In genomic region chr10:85929208-85929591, GRCm38 (mm10) we compare ENCODE assay signal across 9 mouse cellular contexts. TPM values are rescaled to one million over a fixed set of nuclear protein-coding genes. Genes with fewer than 3 reads are reported as not detected.
DNase-seq lines count a peak whose midpoint lies in the region; ATAC-seq and TF ChIP-seq lines count a peak whose summit lies in the region.
"Had no signal": no experiment of that assay in that cellular context is flagged by ENCODE, and none has a peak within 500 bp of the region (broad histone marks: within the 10 kb centered on the region; RNA-seq: fewer than 3 reads in every experiment).

No protein-coding gene starts in this region.

- no peak overlapping the region for H3K27ac ChIP-seq in cerebellum, adult 2 months (ENCODE audit: insufficient read depth, low read length)
- H3K27ac ChIP-seq in lung, embryonic 15.5 days = no peak overlapping the region
- H3K27ac ChIP-seq in lung, postnatal 0 days (ENCODE audit: low read length) = no peak overlapping the region
- no peak overlapping the region for H3K27ac ChIP-seq in intestine, embryonic 15.5 days

- H3K27me3 ChIP-seq in cerebellum, adult 2 months (ENCODE audit: control insufficient read depth, insufficient read depth, low read length) = no peaks in the 10 kb centered on the region
- H3K27me3 ChIP-seq in lung, embryonic 15.5 days = peaks cover 19% of the 10 kb centered on the region
- H3K27me3 ChIP-seq in lung, postnatal 0 days (replicated peaks; ENCODE audit: insufficient read depth, low read length) = peaks cover 5% of the 10 kb centered on the region; the same call in 1 of the 2 replicates
- peaks cover 13% of the 10 kb centered on the region for H3K27me3 ChIP-seq in intestine, embryonic 15.5 days (replicated peaks)

- peak overlapping the region; percentile 96 for H3K4me2 ChIP-seq in lung, embryonic 15.5 days
- H3K4me2 ChIP-seq in lung, postnatal 0 days (replicated peaks; ENCODE audit: low read depth, low read length) = no peak overlapping the region
- H3K4me2 ChIP-seq in intestine, embryonic 15.5 days (replicated peaks) = peak overlapping the region; percentile 95

- 30% methylated on average over 11 of the region's 11 CpGs for WGBS in cerebellum, adult 2 months
- WGBS in lung, embryonic 15.5 days = 39% methylated on average over 11 of the region's 11 CpGs
- WGBS in lung, postnatal 0 days = 40% methylated on average over 11 of the region's 11 CpGs
- WGBS in intestine, embryonic 15.5 days = 44% methylated on average over 11 of the region's 11 CpGs

- no peaks in the 10 kb centered on the region for H3K36me3 ChIP-seq in lung, embryonic 15.5 days
- no peaks in the 10 kb centered on the region for H3K36me3 ChIP-seq in lung, postnatal 0 days (ENCODE audit: insufficient read depth, low read length)
- no peaks in the 10 kb centered on the region for H3K36me3 ChIP-seq in intestine, embryonic 15.5 days

- TF ChIP-seq POLR2A in cerebellum, adult 2 months (IDR thresholded peaks at IDR 0.05; ENCODE audit: borderline replicate concordance, insufficient read depth, low read length) = no peak

- H3K9me3 ChIP-seq in lung, embryonic 15.5 days = no peaks in the 10 kb centered on the region
- no peaks in the 10 kb centered on the region for H3K9me3 ChIP-seq in lung, postnatal 0 days (ENCODE audit: low read length)
- H3K9me3 ChIP-seq in intestine, embryonic 15.5 days = no peaks in the 10 kb centered on the region

- peak overlapping the region; percentile 67 for H3K4me3 ChIP-seq in cerebellum, adult 2 months (replicated peaks; ENCODE audit: insufficient read depth, low read depth, low read length)
- peak overlapping the region; percentile 54 for H3K4me3 ChIP-seq in lung, embryonic 15.5 days
- no peak overlapping the region for H3K4me3 ChIP-seq in lung, postnatal 0 days (ENCODE audit: low read depth, low read length)
- H3K4me3 ChIP-seq in intestine, embryonic 15.5 days (replicated peaks) = no peak overlapping the region

- peaks cover 9% of the 10 kb centered on the region; the same call in 1 of the 2 replicates for H3K4me1 ChIP-seq in cerebellum, adult 2 months (ENCODE audit: control insufficient read depth, insufficient read depth, low read length)
- H3K4me1 ChIP-seq in lung, embryonic 15.5 days = peaks cover 20% of the 10 kb centered on the region; the same call in 1 of the 2 replicates
- H3K4me1 ChIP-seq in lung, postnatal 0 days (ENCODE audit: insufficient read depth, low read depth, low read length) = no peaks in the 10 kb centered on the region; the same call in 1 of the 2 replicates
- H3K4me1 ChIP-seq in intestine, embryonic 15.5 days (replicated peaks) = peaks cover 11% of the 10 kb centered on the region; the same call in 1 of the 2 replicates

- DNase-seq in cerebellum, adult 2 months = peak; percentile 16 to 33
- no peak for DNase-seq in lung, postnatal 0 days (ENCODE audit: low spot score)
- DNase-seq in retina, adult 2 months (ENCODE audit: low read depth, low spot score) = peak; percentile 4
- no peak for DNase-seq in urinary bladder, adult 18-20 months (ENCODE audit: low spot score in 2 of 2)

- no peak overlapping the region for H3K9ac ChIP-seq in lung, embryonic 15.5 days
- H3K9ac ChIP-seq in lung, postnatal 0 days (replicated peaks; ENCODE audit: low read depth) = no peak overlapping the region
- no peak overlapping the region for H3K9ac ChIP-seq in intestine, embryonic 15.5 days

- ATAC-seq in cerebellum, adult (ENCODE audit: insufficient number of reproducible peaks, low FRiP score, low TSS enrichment) = no peak
- no peak for ATAC-seq in lung, embryonic 15.5 days (ENCODE audit: borderline replicate concordance, extremely low read depth, low FRiP score, low TSS enrichment)
- ATAC-seq in lung, postnatal 0 days = no peak
- no peak for ATAC-seq in intestine, embryonic 15.5 days
- ATAC-seq in granulocyte monocyte progenitor cell, adult 5-6 weeks (replicated peaks; ENCODE audit: poor library complexity, severe bottlenecking) = no peak

- no peak for TF ChIP-seq EP300 in lung, postnatal 0 days (IDR thresholded peaks at IDR 0.05)

- no peak for TF ChIP-seq CTCF in cerebellum, adult 2 months (IDR thresholded peaks at IDR 0.05; ENCODE audit: borderline replicate concordance, insufficient read depth, low read depth, low read length)
- no peak for TF ChIP-seq CTCF in lung, postnatal 0 days (IDR thresholded peaks at IDR 0.05)

RNA-seq across cellular contexts. Expression of gene Ascl4, which starts 1.7 kb away (rescaled TPM):
- 0.52 and 0.68 TPM in 2 replicates for polyA plus RNA-seq in cerebellum, adult 2 months (2012; rRNA removed)
- polyA plus RNA-seq in lung, embryonic 15.5 days (2015; fragmentation: Nextera tagmentation; extraction: Ambion mirVana) = 0.19 and 0.33 TPM in 2 replicates
- polyA plus RNA-seq in lung, postnatal 0 days (2015; fragmentation: Nextera tagmentation; extraction: Ambion mirVana) = 0.06 and 0.27 TPM in 2 replicates
- 0.15 TPM in 1 of 2 replicates, not detected in the other for polyA plus RNA-seq in intestine, embryonic 15.5 days (2015; fragmentation: Nextera tagmentation; extraction: Ambion mirVana)
- total RNA-seq in granulocyte monocyte progenitor cell, adult 5-6 weeks (2014; fragmentation: Nextera tagmentation) = not detected in 2 replicates
- total RNA-seq in granulocyte monocyte progenitor cell, adult 5-6 weeks (2017) = not detected in 2 replicates
- total RNA-seq: gastrocnemius, postnatal 36 days had no signal

RNA-seq across cellular contexts. Expression of gene Prdm4, which starts 12.3 kb away (rescaled TPM):
- polyA plus RNA-seq in cerebellum, adult 2 months (2012; rRNA removed) = 27.8 and 29.4 TPM in 2 replicates
- polyA plus RNA-seq in lung, embryonic 15.5 days (2015; fragmentation: Nextera tagmentation; extraction: Ambion mirVana) = 13.8 and 14.1 TPM in 2 replicates
- 6.5 and 6.7 TPM in 2 replicates for polyA plus RNA-seq in lung, postnatal 0 days (2015; fragmentation: Nextera tagmentation; extraction: Ambion mirVana)
- polyA plus RNA-seq in intestine, embryonic 15.5 days (2015; fragmentation: Nextera tagmentation; extraction: Ambion mirVana) = 16.2 TPM in 2 replicates
- 17.5 and 22.3 TPM in 2 replicates for total RNA-seq in granulocyte monocyte progenitor cell, adult 5-6 weeks (2014; fragmentation: Nextera tagmentation)
- 25.6 and 28.9 TPM in 2 replicates for total RNA-seq in granulocyte monocyte progenitor cell, adult 5-6 weeks (2017)

RNA-seq across cellular contexts. Expression of gene Rtcb, which starts 28.4 kb away (rescaled TPM):
- polyA plus RNA-seq in cerebellum, adult 2 months (2012; rRNA removed) = 138 and 149 TPM in 2 replicates
- 194 and 196 TPM in 2 replicates for polyA plus RNA-seq in lung, embryonic 15.5 days (2015; fragmentation: Nextera tagmentation; extraction: Ambion mirVana)
- 99.9 and 100 TPM in 2 replicates for polyA plus RNA-seq in lung, postnatal 0 days (2015; fragmentation: Nextera tagmentation; extraction: Ambion mirVana)
- polyA plus RNA-seq in intestine, embryonic 15.5 days (2015; fragmentation: Nextera tagmentation; extraction: Ambion mirVana) = 158 and 165 TPM in 2 replicates
- 94.9 and 119 TPM in 2 replicates for total RNA-seq in granulocyte monocyte progenitor cell, adult 5-6 weeks (2014; fragmentation: Nextera tagmentation)
- total RNA-seq in granulocyte monocyte progenitor cell, adult 5-6 weeks (2017) = 171 and 187 TPM in 2 replicates

Comparison
In these comparisons a context has a peak if more than half of its experiments do, and no peak if none do; other contexts are left out.
1. H3K4me3 ChIP-seq: peak in cerebellum, adult 2 months (single experiment) and lung, embryonic 15.5 days (single experiment); none in lung, postnatal 0 days (single experiment) and intestine, embryonic 15.5 days (single experiment).
2. DNase-seq: peak in cerebellum, adult 2 months (2 of 2) and retina, adult 2 months (single experiment); none in lung, postnatal 0 days (single experiment) and urinary bladder, adult 18-20 months (0 of 2).